Mouse (Mus musculus) thymus, adult 2 months (tissue): ENCODE data around the gene Rln3. TPM values are rescaled to one million over a fixed set of nuclear protein-coding genes. Genes with fewer than 3 reads are reported as not detected.
A peak's percentile ranks its signal among the peaks of the same experiment; 100 is the strongest.

Experiments used
- DNase-seq: peaks from one replicate; pipeline ENCODE4 v3.0.0; 2021
- H3K27ac ChIP-seq: fragments of 200-500 bp; 2 replicates; pipeline ENCODE4 v1.5.1; 2012; ENCODE audit warnings: low read length, control low read depth; ENCODE audit not compliant: control insufficient read depth, insufficient read depth
- H3K27me3 ChIP-seq: fragments of 200-500 bp; 2 replicates; pipeline ENCODE4 v1.6.1; 2012; ENCODE audit warnings: mild to moderate bottlenecking, low read length, moderate library complexity, mixed read lengths; ENCODE audit not compliant: control insufficient read depth, insufficient read depth
- H3K36me3 ChIP-seq: fragments of 200-500 bp; 2 replicates; pipeline ENCODE4 v1.6.1; 2012; ENCODE audit warnings: mild to moderate bottlenecking, low read length, moderate library complexity; ENCODE audit not compliant: control insufficient read depth, insufficient read depth
- H3K4me1 ChIP-seq: fragments of 200-500 bp; replicated peaks from 2 replicates; pipeline ENCODE4 v1.6.1; 2012; ENCODE audit warnings: low read length; ENCODE audit not compliant: control insufficient read depth, insufficient read depth
- H3K4me3 ChIP-seq: fragments of 200-500 bp; 2 replicates; pipeline ENCODE4 v1.5.1; 2012; ENCODE audit warnings: mild to moderate bottlenecking, low read length, control low read depth, moderate library complexity; ENCODE audit not compliant: control insufficient read depth, insufficient read depth
- CTCF ChIP-seq: fragments of 200-500 bp; IDR thresholded peaks from 2 replicates; pipeline ENCODE4 v1.5.1; 2012; ENCODE audit warnings: mild to moderate bottlenecking, control low read depth, low read length, moderate library complexity, borderline replicate concordance; ENCODE audit not compliant: control insufficient read depth, poor library complexity, insufficient read depth; ENCODE audit errors: extremely low read depth
- POLR2A ChIP-seq: fragments of 200-500 bp; IDR thresholded peaks from 2 replicates; pipeline ENCODE4 v1.6.1; 2012; ENCODE audit warnings: mild to moderate bottlenecking, low read length, control low read depth, moderate library complexity; ENCODE audit not compliant: control insufficient read depth, poor library complexity, insufficient read depth; ENCODE audit errors: extremely low read depth
- WGBS: fragments of 180-500 bp; shearing (Covaris S2); methylation state at CpG from one replicate; pipeline ENCODE4 v1.1.7; 2018; 5-methylcytosine and 5-hydroxymethylcytosine counted together
- polyA plus RNA-seq: library from polyadenylated mRNA; depleted of rRNA; stranded (reverse); fragments of >200 nt; gene quantifications from 2 replicates; pipeline ENCODE4 v1.2.3, GENCODE M21; 2012

Rln3 gene
- polyA plus RNA-seq, 1 experiment = 9.1 TPM

- Histone ChIP-seq H3K4me1 (peaks cover 12% of the 10 kb centered on the region; the same call in 1 of the 2 replicates), H3K4me3 (no peak overlapping the region), H3K27me3 (no peaks in the 10 kb centered on the region; the same call in 1 of the 2 replicates), H3K27ac (no peak overlapping the region), H3K36me3 (no peaks in the 10 kb centered on the region)
- WGBS = 20% methylated on average over 10 of the region's 10 CpGs
- peak; percentile 65 for DNase-seq
- TF ChIP-seq POLR2A (no peak), CTCF (peak; percentile 86)
Observed at GRCm38 (mm10) chr8:84024171-84024570, 20.6 kb downstream of the Rln3 start.

- TF ChIP-seq CTCF (no peak), POLR2A (no peak)
- no peak overlapping the region for H3K4me3 ChIP-seq
- H3K27ac ChIP-seq = no peak overlapping the region
- no peaks in the 10 kb centered on the region for H3K36me3 ChIP-seq
- DNase-seq = no peak
- H3K4me1 ChIP-seq = peaks cover 12% of the 10 kb centered on the region; the same call in 1 of the 2 replicates
- WGBS = 87% methylated on average over 1 of the region's 1 CpGs
- no peaks in the 10 kb centered on the region; the same call in 1 of the 2 replicates for H3K27me3 ChIP-seq
Observed at GRCm38 (mm10) chr8:84023631-84024030, 21.2 kb downstream of the Rln3 start.

- no peak for DNase-seq
- Histone ChIP-seq H3K36me3 (no peaks in the 10 kb centered on the region), H3K4me3 (no peak overlapping the region), H3K4me1 (peaks cover 12% of the 10 kb centered on the region; the same call in 1 of the 2 replicates), H3K27me3 (no peaks in the 10 kb centered on the region; the same call in 1 of the 2 replicates), H3K27ac (no peak overlapping the region)
- WGBS = 42% methylated on average over 5 of the region's 5 CpGs
- no peak for TF ChIP-seq CTCF
- TF ChIP-seq POLR2A = no peak
Observed at GRCm38 (mm10) chr8:84023085-84023484, 21.7 kb downstream of the Rln3 start.

- H3K36me3 ChIP-seq = no peaks in the 10 kb centered on the region
- DNase-seq = no peak
- H3K4me1 ChIP-seq = peaks cover 9% of the 10 kb centered on the region; the same call in 1 of the 2 replicates
- H3K4me3 ChIP-seq = no peak overlapping the region
- TF ChIP-seq POLR2A (no peak), CTCF (no peak)
- 85% methylated on average over 12 of the region's 12 CpGs for WGBS
- no peak overlapping the region for H3K27ac ChIP-seq
- H3K27me3 ChIP-seq = no peaks in the 10 kb centered on the region; the same call in 1 of the 2 replicates
Observed at GRCm38 (mm10) chr8:84021569-84021968, 23.2 kb downstream of the Rln3 start.

- Histone ChIP-seq H3K27ac (no peak within 1 kb of the TSS), H3K27me3 (no peaks in the 10 kb centered on the region; the same call in 1 of the 2 replicates), H3K36me3 (no peaks in the 10 kb centered on the region), H3K4me1 (peaks cover 5% of the 10 kb centered on the region; the same call in 1 of the 2 replicates), H3K4me3 (no peak within 1 kb of the TSS)
- TF ChIP-seq CTCF (no peak), POLR2A (no peak)
- DNase-seq = no peak
- WGBS = 79% methylated on average over 18 of the region's 18 CpGs
Observed at GRCm38 (mm10) chr8:84021096-84021495, 23.7 kb downstream of the Rln3 start, which contains the start of gene Palm3. TSS of gene Palm3 (plus strand) at chr8:84021471.

GRCm38 (mm10) chr8:84019738-84020137, 25.1 kb downstream of the Rln3 start:
- H3K27me3 ChIP-seq = no peaks in the 10 kb centered on the region
- DNase-seq = no peak
- no peak for TF ChIP-seq CTCF
- WGBS = 64% methylated on average over 9 of the region's 9 CpGs
- no peak overlapping the region for H3K27ac ChIP-seq
- H3K4me3 ChIP-seq = no peak overlapping the region
- no peaks in the 10 kb centered on the region for H3K36me3 ChIP-seq
- no peaks in the 10 kb centered on the region for H3K4me1 ChIP-seq

- Histone ChIP-seq H3K4me3 (no peak overlapping the region), H3K27ac (no peak overlapping the region), H3K27me3 (peaks cover 13% of the 10 kb centered on the region; the same call in 1 of the 2 replicates), H3K36me3 (no peaks in the 10 kb centered on the region), H3K4me1 (peaks cover 16% of the 10 kb centered on the region)
- DNase-seq = no peak
- 98% methylated on average over 5 of the region's 5 CpGs for WGBS
- TF ChIP-seq CTCF (no peak), POLR2A (no peak)
Observed at GRCm38 (mm10) chr8:84015833-84016232, 29.0 kb downstream of the Rln3 start.
